Mouse (Mus musculus) kidney, adult 9 months (tissue): ENCODE measurements around the gene Ung.

ENCODE experiments used
- DNase-seq: peaks from one replicate; pipeline ENCODE4 v3.0.0; 2022

Gene Ung

GRCm38 (mm10) chr5:114131521-114131840, 1.3 kb downstream of the Ung start:
- DNase-seq, result peak; percentile 75

GRCm38 (mm10) chr5:114132841-114133240, 2.7 kb downstream of the Ung start:
- no peak for DNase-seq

DNA sequence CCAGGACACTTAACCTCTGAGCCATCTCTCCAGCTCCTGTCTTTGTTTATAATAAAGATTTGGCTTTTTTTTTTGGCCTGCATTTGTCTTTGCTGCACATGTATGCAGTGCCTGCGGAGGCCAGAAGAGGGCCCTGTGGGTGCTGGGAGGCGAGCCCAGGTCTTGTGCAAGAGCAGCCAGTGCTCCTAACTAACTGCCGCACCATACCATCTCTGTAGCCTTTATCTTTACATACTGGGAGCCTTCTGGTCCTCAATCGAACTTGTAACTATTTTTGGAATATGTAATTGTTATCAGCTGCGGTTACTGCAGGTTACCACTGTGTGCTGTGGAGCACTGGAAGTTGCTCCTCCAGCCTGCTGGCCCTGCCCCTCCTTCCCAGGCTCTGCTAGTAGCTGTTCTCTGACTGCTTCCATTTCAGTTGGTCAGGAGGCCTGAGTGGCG, 3.9 kb downstream of the Ung start:
- DNase-seq, result peak; percentile 55

DNA sequence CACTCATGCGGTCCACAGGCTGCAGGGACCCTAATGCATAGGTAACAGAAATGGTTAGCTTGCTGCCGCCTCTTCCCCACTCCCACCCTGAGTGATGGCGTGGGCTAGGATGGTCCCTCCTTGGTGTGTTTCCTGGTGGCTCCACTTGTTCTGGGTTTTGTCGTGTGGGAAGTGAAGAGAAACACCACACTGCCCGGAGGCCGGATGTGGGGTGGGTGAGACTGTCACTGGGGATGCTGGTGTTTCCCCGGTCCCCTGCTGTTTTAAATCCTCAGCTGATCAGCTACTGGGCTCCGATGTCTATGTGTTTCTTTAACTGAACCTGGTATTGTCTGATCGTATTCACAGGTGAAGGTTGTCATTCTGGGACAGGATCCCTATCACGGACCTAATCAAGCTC, 5.3 kb downstream of the Ung start:
- DNase-seq, result no peak

DNA sequence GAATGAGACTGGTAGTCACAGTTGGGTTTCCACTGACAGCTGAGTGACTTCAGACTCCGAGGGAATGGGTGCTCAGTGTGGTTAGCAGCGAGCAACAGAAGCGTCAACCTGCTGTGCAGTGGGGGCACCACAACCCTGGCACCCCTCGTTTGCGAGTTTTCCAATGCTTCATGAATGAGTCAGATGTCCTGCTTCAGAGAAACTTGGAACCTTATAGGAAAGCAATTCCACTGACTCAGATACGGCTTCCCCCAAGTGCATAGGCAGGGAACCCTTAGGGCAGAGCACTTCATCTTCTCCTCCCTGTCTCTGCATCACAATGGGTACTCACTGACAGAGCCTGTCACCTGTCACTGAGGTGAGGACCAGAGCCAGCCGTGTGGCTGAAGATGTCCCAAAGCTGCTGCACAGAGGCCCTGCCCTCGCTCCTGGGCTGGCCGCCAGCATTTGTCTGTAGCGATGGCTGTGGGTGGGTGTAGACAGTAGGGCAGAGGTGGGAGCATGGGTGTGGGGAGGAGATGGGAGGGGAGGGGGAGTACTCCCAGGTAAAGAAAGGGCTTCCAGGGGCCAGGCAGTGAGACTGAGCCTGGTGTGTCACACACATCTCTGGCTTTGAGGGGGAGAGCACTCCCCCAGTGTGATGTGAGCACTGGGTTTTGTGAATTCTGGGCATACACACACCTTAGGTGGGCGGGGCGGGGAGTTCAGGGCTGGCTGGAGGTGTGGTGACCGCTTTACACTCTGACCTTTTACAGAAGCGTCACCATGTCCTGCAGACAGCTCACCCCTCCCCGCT, 7.5 kb downstream of the Ung start:
- DNase-seq, result no peak

GRCm38 (mm10) chr5:114138277-114139164, 8.3 kb downstream of the Ung start:
- no peak for DNase-seq

- DNase-seq, result peak; percentile 90
These were observed 9.0 kb downstream of the Ung start for GRCm38 (mm10) chr5:114139175-114139574.

- DNase-seq, result peak; percentile 67
These were observed 16.1 kb downstream of the Ung start, which contains the start of gene Acacb for GRCm38 (mm10) chr5:114146028-114146888. Acacb (plus strand) TSS chr5:114146535.

- DNase-seq, result no peak
These were observed 17.1 kb downstream of the Ung start for GRCm38 (mm10) chr5:114147043-114147972.

GRCm38 (mm10) chr5:114152359-114153092, 22.3 kb downstream of the Ung start:
- peak; percentile 34 for DNase-seq

GRCm38 (mm10) chr5:114153490-114153889, 23.3 kb downstream of the Ung start:
- peak; percentile 41 for DNase-seq

- no peak for DNase-seq
These were observed 24.6 kb downstream of the Ung start for GRCm38 (mm10) chr5:114154765-114155164.

GRCm38 (mm10) chr5:114155168-114155933, 25.2 kb downstream of the Ung start:
- DNase-seq, result peak; percentile 63

DNA sequence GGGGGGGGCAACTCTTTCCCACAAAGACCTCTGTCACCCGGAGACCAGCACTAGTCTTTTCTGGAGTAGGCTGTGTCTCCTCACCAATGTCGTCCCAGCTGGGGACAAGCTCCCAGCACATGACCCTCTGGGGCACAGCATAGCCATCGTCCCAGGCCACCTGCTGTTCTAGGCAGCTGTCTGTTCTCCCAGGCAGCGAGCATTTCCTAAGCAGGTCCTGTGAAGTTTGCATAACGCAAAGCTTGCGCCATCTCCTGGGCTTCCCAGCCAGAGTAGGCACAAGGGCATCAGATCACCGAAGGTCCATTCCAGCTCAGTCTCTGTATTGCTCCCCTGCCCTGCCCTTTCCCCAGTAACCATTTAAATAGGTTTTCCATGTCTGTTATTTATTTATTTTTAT, 27.1 kb downstream of the Ung start:
- DNase-seq, result no peak

DNA sequence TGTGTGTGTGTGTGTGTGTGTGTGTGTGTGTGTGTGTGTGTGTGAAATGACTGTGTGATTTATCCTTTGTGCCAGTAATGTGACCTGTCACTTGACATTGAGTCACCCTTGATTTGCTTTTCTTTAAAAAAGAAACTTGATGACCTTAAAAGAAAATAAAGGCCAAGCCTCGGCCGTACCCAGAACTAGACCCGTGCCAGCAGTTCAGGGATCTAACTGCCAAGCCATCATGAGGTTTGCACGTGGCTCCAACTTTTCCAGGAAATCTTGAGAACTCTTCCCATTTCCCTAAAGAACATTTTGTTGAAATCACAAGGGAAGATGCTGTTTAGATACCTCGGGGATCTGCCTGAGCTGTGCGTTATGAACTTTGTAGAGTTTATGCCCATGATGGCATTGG, 31.2 kb downstream of the Ung start:
- DNase-seq, result no peak

- DNase-seq, result no peak
These were observed 32.1 kb downstream of the Ung start for GRCm38 (mm10) chr5:114162106-114162815.

DNA sequence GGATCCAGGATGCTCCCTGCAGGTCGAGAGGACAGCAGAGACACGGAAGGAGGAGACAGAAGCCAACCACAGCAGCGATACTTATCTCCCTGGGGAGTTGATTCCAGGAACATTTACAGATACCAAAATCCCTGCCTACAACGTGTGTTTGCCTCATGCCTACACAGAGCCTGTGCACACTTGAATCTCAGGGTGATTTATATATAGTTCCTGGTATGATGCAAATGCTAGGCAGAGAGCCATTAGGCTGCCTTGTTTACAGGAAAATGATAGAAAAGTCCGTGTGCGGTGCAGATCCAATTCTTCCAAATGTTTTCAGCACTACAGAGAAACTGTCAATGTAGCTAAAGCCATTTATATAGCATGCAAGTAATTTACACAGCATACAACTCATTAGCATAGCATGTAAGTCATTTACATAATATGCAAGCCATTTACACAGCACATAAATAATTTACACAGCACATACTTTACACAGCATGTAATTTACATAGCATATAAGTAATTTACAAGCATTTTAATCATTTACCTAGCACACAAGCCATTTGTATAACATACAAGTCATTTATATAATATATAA, 33.0 kb downstream of the Ung start:
- no peak for DNase-seq

GRCm38 (mm10) chr5:114170345-114170744, 40.2 kb downstream of the Ung start:
- no peak for DNase-seq

DNA sequence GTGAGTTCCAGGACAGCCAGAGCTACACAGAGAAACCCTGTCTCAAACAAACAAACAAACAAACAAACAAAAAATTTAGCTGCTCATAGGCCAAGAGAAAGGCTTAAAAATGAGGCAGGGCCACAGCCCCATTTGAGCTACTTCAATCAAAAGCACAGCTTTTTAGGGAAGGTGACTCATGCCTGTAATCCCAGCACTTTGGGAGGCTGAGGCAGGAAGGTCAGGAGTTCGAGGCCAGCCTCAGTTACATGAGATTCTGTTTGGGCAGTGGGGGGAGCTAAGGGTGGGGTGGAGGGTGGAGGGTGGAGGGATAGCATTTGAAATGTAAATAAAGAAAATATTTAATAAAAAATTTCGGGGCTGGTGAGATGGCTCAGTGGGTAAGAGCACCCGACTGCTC, 42.8 kb downstream of the Ung start:
- DNase-seq, result no peak
